Mouse (Mus musculus): Measurements from ENCODE around the gene Med13. TPM values are rescaled to one million over a fixed set of nuclear protein-coding genes. Genes with fewer than 3 reads are reported as not detected.

The Med13 gene
- polyA plus RNA-seq, 2 experiments = 3.7 to 5.0 TPM

GRCm38 (mm10) chr11:86390308-86390707, 32.9 kb upstream of the Med13 start:
- Histone ChIP-seq H3K27me3 (ENCODE audit: control insufficient read depth, insufficient read depth, low read length) (no peaks in the 10 kb centered on the region), H3K36me3 (replicated peaks; ENCODE audit: control insufficient read depth, insufficient read depth, low read depth) (no peaks in the 10 kb centered on the region), H3K4me1 (replicated peaks; ENCODE audit: control insufficient read depth in 2 of 2, insufficient read depth in 2 of 2, low read length in 1 of 2) (peaks cover 5 to 12% of the 10 kb centered on the region in 2 experiments), H3K9me3 (ENCODE audit: control insufficient read depth, low read length) (no peaks in the 10 kb centered on the region), H3K9ac (replicated peaks) (no peak overlapping the region), H3K27ac (no peak overlapping the region), H3K4me2 (ENCODE audit: low read depth) (no peak overlapping the region), H3K4me3 (ENCODE audit: insufficient read depth in 1 of 2, low read depth in 2 of 2, low read length in 2 of 2) (no peak overlapping the region)
- TF ChIP-seq EP300 (IDR thresholded peaks at IDR 0.05; ENCODE audit: low read depth) = no peak
- TF ChIP-seq CTCF (IDR thresholded peaks at IDR 0.05; ENCODE audit: low read depth) = no peak
- WGBS (ENCODE audit: insufficient replicate concordance) = 48% methylated on average over 1 of the region's 1 CpGs
- DNase-seq (ENCODE audit: low read depth in 3 of 3, low spot score in 3 of 3) (no peak), ATAC-seq (ENCODE audit: insufficient read depth) (no peak)

- ATAC-seq (ENCODE audit: insufficient read depth) (no peak), DNase-seq (ENCODE audit: low read depth in 3 of 3, low spot score in 3 of 3) (no peak)
- no peaks in the 10 kb centered on the region for H3K27me3 ChIP-seq (ENCODE audit: control insufficient read depth, insufficient read depth, low read length)
- H3K4me1 ChIP-seq (replicated peaks; ENCODE audit: control insufficient read depth in 2 of 2, insufficient read depth in 2 of 2, low read length in 1 of 2) = peaks cover 0 to 10% of the 10 kb centered on the region in 2 experiments; a peak in 3 of 4 replicates
- no peak overlapping the region for H3K27ac ChIP-seq
- no peaks in the 10 kb centered on the region for H3K9me3 ChIP-seq (ENCODE audit: control insufficient read depth, low read length)
- no peak overlapping the region for H3K4me2 ChIP-seq (ENCODE audit: low read depth)
- TF ChIP-seq EP300 (IDR thresholded peaks at IDR 0.05; ENCODE audit: low read depth) (no peak), CTCF (IDR thresholded peaks at IDR 0.05; ENCODE audit: low read depth) (no peak)
- WGBS (ENCODE audit: insufficient replicate concordance) = 42% methylated on average over 4 of the region's 4 CpGs
- no peak overlapping the region for H3K4me3 ChIP-seq (ENCODE audit: insufficient read depth in 1 of 2, low read depth in 2 of 2, low read length in 2 of 2)
- H3K9ac ChIP-seq (replicated peaks) = no peak overlapping the region
- no peaks in the 10 kb centered on the region for H3K36me3 ChIP-seq (replicated peaks; ENCODE audit: control insufficient read depth, insufficient read depth, low read depth)
Observed at GRCm38 (mm10) chr11:86389506-86389905, 32.1 kb upstream of the Med13 start.

- no peak overlapping the region for H3K9ac ChIP-seq (replicated peaks)
- H3K36me3 ChIP-seq (replicated peaks; ENCODE audit: control insufficient read depth, insufficient read depth, low read depth) = no peaks in the 10 kb centered on the region
- no peak overlapping the region for H3K27ac ChIP-seq
- ATAC-seq (ENCODE audit: insufficient read depth) (no peak), DNase-seq (ENCODE audit: low read depth in 3 of 3, low spot score in 3 of 3) (no peak)
- TF ChIP-seq EP300 (IDR thresholded peaks at IDR 0.05; ENCODE audit: low read depth) = no peak
- no peak for TF ChIP-seq CTCF (IDR thresholded peaks at IDR 0.05; ENCODE audit: low read depth)
- H3K9me3 ChIP-seq (ENCODE audit: control insufficient read depth, low read length) = no peaks in the 10 kb centered on the region
- H3K4me2 ChIP-seq (ENCODE audit: low read depth) = no peak overlapping the region
- H3K4me1 ChIP-seq (replicated peaks; ENCODE audit: control insufficient read depth in 2 of 2, insufficient read depth in 2 of 2, low read length in 1 of 2) = peaks cover 0 to 15% of the 10 kb centered on the region in 2 experiments; a peak in 3 of 4 replicates
- WGBS (ENCODE audit: insufficient replicate concordance) = 46% methylated on average over 13 of the region's 13 CpGs
- no peaks in the 10 kb centered on the region for H3K27me3 ChIP-seq (ENCODE audit: control insufficient read depth, insufficient read depth, low read length)
- no peak overlapping the region for H3K4me3 ChIP-seq (ENCODE audit: insufficient read depth in 1 of 2, low read depth in 2 of 2, low read length in 2 of 2)
Observed at GRCm38 (mm10) chr11:86388821-86389480, 31.5 kb upstream of the Med13 start.

- Histone ChIP-seq H3K4me3 (ENCODE audit: insufficient read depth in 1 of 2, low read depth in 2 of 2, low read length in 2 of 2) (no peak overlapping the region), H3K27me3 (ENCODE audit: control insufficient read depth, insufficient read depth, low read length) (no peaks in the 10 kb centered on the region), H3K9me3 (ENCODE audit: control insufficient read depth, low read length) (no peaks in the 10 kb centered on the region), H3K9ac (replicated peaks) (no peak overlapping the region), H3K4me2 (ENCODE audit: low read depth) (no peak overlapping the region), H3K27ac (no peak overlapping the region), H3K36me3 (replicated peaks; ENCODE audit: control insufficient read depth, insufficient read depth, low read depth) (no peaks in the 10 kb centered on the region), H3K4me1 (replicated peaks; ENCODE audit: control insufficient read depth in 2 of 2, insufficient read depth in 2 of 2, low read length in 1 of 2) (peaks cover 0 to 24% of the 10 kb centered on the region in 2 experiments; a peak in 3 of 4 replicates)
- no peak for TF ChIP-seq EP300 (IDR thresholded peaks at IDR 0.05; ENCODE audit: low read depth)
- no peak for TF ChIP-seq CTCF (IDR thresholded peaks at IDR 0.05; ENCODE audit: low read depth)
- ATAC-seq (ENCODE audit: insufficient read depth) = no peak
- 58% methylated on average over 9 of the region's 9 CpGs for WGBS (ENCODE audit: insufficient replicate concordance)
- DNase-seq (ENCODE audit: low read depth in 3 of 3, low spot score in 3 of 3) = no peak
Observed at GRCm38 (mm10) chr11:86387121-86387893, 29.9 kb upstream of the Med13 start.

GRCm38 (mm10) chr11:86386576-86386975, 29.2 kb upstream of the Med13 start:
- no peak overlapping the region for H3K9ac ChIP-seq (replicated peaks)
- DNase-seq (ENCODE audit: low read depth in 3 of 3, low spot score in 3 of 3) = no peak
- H3K27ac ChIP-seq = no peak overlapping the region
- WGBS (ENCODE audit: insufficient replicate concordance) = 70% methylated on average over 10 of the region's 10 CpGs
- TF ChIP-seq CTCF (IDR thresholded peaks at IDR 0.05; ENCODE audit: low read depth) = no peak
- no peak for TF ChIP-seq EP300 (IDR thresholded peaks at IDR 0.05; ENCODE audit: low read depth)
- H3K27me3 ChIP-seq (ENCODE audit: control insufficient read depth, insufficient read depth, low read length) = no peaks in the 10 kb centered on the region
- H3K9me3 ChIP-seq (ENCODE audit: control insufficient read depth, low read length) = no peaks in the 10 kb centered on the region
- H3K4me3 ChIP-seq (ENCODE audit: insufficient read depth in 1 of 2, low read depth in 2 of 2, low read length in 2 of 2) = no peak overlapping the region
- no peak overlapping the region for H3K4me2 ChIP-seq (ENCODE audit: low read depth)
- no peaks in the 10 kb centered on the region for H3K36me3 ChIP-seq (replicated peaks; ENCODE audit: control insufficient read depth, insufficient read depth, low read depth)
- ATAC-seq (ENCODE audit: insufficient read depth) = no peak
- peaks cover 4 to 29% of the 10 kb centered on the region in 2 experiments; a peak in 3 of 4 replicates for H3K4me1 ChIP-seq (replicated peaks; ENCODE audit: control insufficient read depth in 2 of 2, insufficient read depth in 2 of 2, low read length in 1 of 2)
